In genomic region chr16:17251539-17251938, GRCm38 (mm10) we compare ENCODE assay signal across 9 mouse cellular contexts. TPM values are rescaled to one million over a fixed set of nuclear protein-coding genes. Genes with fewer than 3 reads are reported as not detected.
DNase-seq lines count a peak whose midpoint lies in the region; ATAC-seq lines count a peak whose summit lies in the region.
"Had no signal": no experiment of that assay in that cellular context is flagged by ENCODE, and none has a peak within 500 bp of the region (broad histone marks: within the 10 kb centered on the region; RNA-seq: fewer than 3 reads in every experiment).

No protein-coding gene starts in this region.

- WGBS in hindbrain, embryonic 14.5 days, result 62% methylated on average over 3 of the region's 3 CpGs
- 88% methylated on average over 3 of the region's 3 CpGs for WGBS in hindbrain, embryonic 10.5 days
- WGBS in embryonic facial prominence, embryonic 14.5 days, result 44% methylated on average over 3 of the region's 3 CpGs
- WGBS in limb, embryonic 13.5 days, result 37% methylated on average over 3 of the region's 3 CpGs

- ATAC-seq in hindbrain, embryonic 14.5 days (ENCODE audit: low FRiP score), result 0 out of 2 replicates have a peak, but pooled peaks have one; percentile 4
- ATAC-seq in embryonic facial prominence, embryonic 14.5 days (ENCODE audit: low read depth), result peak; percentile 56; the same call in 1 of the 2 replicates
- peak; percentile 38; the same call in 1 of the 2 replicates for ATAC-seq in limb, embryonic 13.5 days (ENCODE audit: low FRiP score, low read depth)

- H3K36me3 ChIP-seq in hindbrain, embryonic 14.5 days (replicated peaks; ENCODE audit: control insufficient read depth, insufficient read depth), result peaks cover 8% of the 10 kb centered on the region; the same call in 1 of the 2 replicates
- H3K36me3 ChIP-seq in hindbrain, embryonic 10.5 days, result peaks cover 15% of the 10 kb centered on the region
- H3K36me3 ChIP-seq in embryonic facial prominence, embryonic 14.5 days (ENCODE audit: control insufficient read depth, insufficient read depth, low read length), result peaks cover 4% of the 10 kb centered on the region; the same call in 1 of the 2 replicates
- H3K36me3 ChIP-seq in limb, embryonic 13.5 days, result peaks cover 14% of the 10 kb centered on the region

- no peak overlapping the region for H3K4me3 ChIP-seq in hindbrain, embryonic 14.5 days (replicated peaks; ENCODE audit: low read length)
- H3K4me3 ChIP-seq in hindbrain, embryonic 10.5 days, result no peak overlapping the region
- no peak overlapping the region for H3K4me3 ChIP-seq in embryonic facial prominence, embryonic 14.5 days (ENCODE audit: low read depth, low read length)
- H3K4me3 ChIP-seq in limb, embryonic 13.5 days, result no peak overlapping the region
- H3K4me3 ChIP-seq: megakaryocyte, embryonic 14.5 days had no signal

- peak; percentile 64 for DNase-seq in hindbrain, embryonic 14.5 days (ENCODE audit: low spot score)
- no peak for DNase-seq in hindbrain, embryonic 10.5 days (ENCODE audit: low spot score)
- peak; percentile 74 to 95 for DNase-seq in adrenal gland, adult (ENCODE audit: inconsistent age in 2 of 2, low spot score in 1 of 2)
- DNase-seq in embryonic facial prominence, embryonic 14.5 days (ENCODE audit: low spot score), result peak; percentile 68
- peak; percentile 84 for DNase-seq in ovary, postnatal 10 days (ENCODE audit: low spot score)
- no peak for DNase-seq in retina, embryonic 14.5 days (ENCODE audit: low spot score)
- DNase-seq in embryo, embryonic 10 days (ENCODE audit: low spot score), result no peak

- no peak overlapping the region for H3K4me2 ChIP-seq in hindbrain, embryonic 14.5 days (replicated peaks)
- no peak overlapping the region for H3K4me2 ChIP-seq in embryonic facial prominence, embryonic 14.5 days (ENCODE audit: low read depth, low read length)
- no peak overlapping the region for H3K4me2 ChIP-seq in limb, embryonic 13.5 days (replicated peaks)

- no peaks in the 10 kb centered on the region for H3K27me3 ChIP-seq in hindbrain, embryonic 14.5 days (ENCODE audit: control insufficient read depth, insufficient read depth, low read length)
- no peaks in the 10 kb centered on the region for H3K27me3 ChIP-seq in hindbrain, embryonic 10.5 days (ENCODE audit: insufficient read depth, poor library complexity, severe bottlenecking)
- H3K27me3 ChIP-seq in embryonic facial prominence, embryonic 14.5 days (replicated peaks; ENCODE audit: control insufficient read depth, insufficient read depth, low read length), result no peaks in the 10 kb centered on the region
- no peaks in the 10 kb centered on the region for H3K27me3 ChIP-seq in limb, embryonic 13.5 days
- H3K27me3 ChIP-seq: megakaryocyte, embryonic 14.5 days had no signal

- H3K4me1 ChIP-seq in hindbrain, embryonic 14.5 days (replicated peaks; ENCODE audit: control insufficient read depth, insufficient read depth, low read length), result peaks cover 30% of the 10 kb centered on the region
- H3K4me1 ChIP-seq in hindbrain, embryonic 10.5 days (replicated peaks), result peaks cover 44% of the 10 kb centered on the region
- H3K4me1 ChIP-seq in embryonic facial prominence, embryonic 14.5 days (ENCODE audit: control insufficient read depth, insufficient read depth, low read length), result peaks cover 22% of the 10 kb centered on the region
- H3K4me1 ChIP-seq in limb, embryonic 13.5 days, result peaks cover 66% of the 10 kb centered on the region

- no peaks in the 10 kb centered on the region for H3K9me3 ChIP-seq in hindbrain, embryonic 14.5 days (ENCODE audit: control insufficient read depth, low read length)
- no peaks in the 10 kb centered on the region for H3K9me3 ChIP-seq in hindbrain, embryonic 10.5 days
- no peaks in the 10 kb centered on the region for H3K9me3 ChIP-seq in embryonic facial prominence, embryonic 14.5 days (ENCODE audit: control insufficient read depth, low read length)
- H3K9me3 ChIP-seq in limb, embryonic 13.5 days, result no peaks in the 10 kb centered on the region
- H3K9me3 ChIP-seq: megakaryocyte, embryonic 14.5 days had no signal

- no peak overlapping the region for H3K27ac ChIP-seq in hindbrain, embryonic 14.5 days
- H3K27ac ChIP-seq in hindbrain, embryonic 10.5 days, result no peak overlapping the region
- no peak overlapping the region for H3K27ac ChIP-seq in embryonic facial prominence, embryonic 14.5 days (replicated peaks; ENCODE audit: low read depth, low read length)
- peak overlapping the region; percentile 48; the same call in 1 of the 2 replicates for H3K27ac ChIP-seq in limb, embryonic 13.5 days

- H3K9ac ChIP-seq in hindbrain, embryonic 14.5 days, result no peak overlapping the region
- H3K9ac ChIP-seq in embryonic facial prominence, embryonic 14.5 days (ENCODE audit: low read depth, low read length), result no peak overlapping the region
- no peak overlapping the region for H3K9ac ChIP-seq in limb, embryonic 13.5 days

RNA-seq across cellular contexts. Expression of gene Hic2, which starts 18.2 kb away (rescaled TPM):
- polyA plus RNA-seq in hindbrain, embryonic 14.5 days (2014; fragmentation: Nextera tagmentation; extraction: Ambion mirVana), result 5.1 and 5.5 TPM in 2 replicates
- 16.1 and 18.0 TPM in 2 replicates for polyA plus RNA-seq in hindbrain, embryonic 10.5 days (2016; fragmentation: Nextera tagmentation; extraction: Ambion mirVana)
- polyA plus RNA-seq in embryonic facial prominence, embryonic 14.5 days (2014; fragmentation: Nextera tagmentation; extraction: Ambion mirVana), result 3.0 and 3.5 TPM in 2 replicates
- 9.1 and 9.3 TPM in 2 replicates for polyA plus RNA-seq in limb, embryonic 13.5 days (2015; fragmentation: Nextera tagmentation; extraction: Ambion mirVana)

RNA-seq across cellular contexts. Expression of gene Tmem191c, which starts 24.3 kb away (rescaled TPM):
- polyA plus RNA-seq in hindbrain, embryonic 14.5 days (2014; fragmentation: Nextera tagmentation; extraction: Ambion mirVana), result 36.6 and 45.7 TPM in 2 replicates
- 7.2 and 11.1 TPM in 2 replicates for polyA plus RNA-seq in hindbrain, embryonic 10.5 days (2016; fragmentation: Nextera tagmentation; extraction: Ambion mirVana)
- 6.2 and 10.0 TPM in 2 replicates for polyA plus RNA-seq in embryonic facial prominence, embryonic 14.5 days (2014; fragmentation: Nextera tagmentation; extraction: Ambion mirVana)
- polyA plus RNA-seq in limb, embryonic 13.5 days (2015; fragmentation: Nextera tagmentation; extraction: Ambion mirVana), result 12.6 and 14.3 TPM in 2 replicates

RNA-seq across cellular contexts. Expression of gene Rimbp3, which starts 43.1 kb away (rescaled TPM):
- 2.0 and 2.2 TPM in 2 replicates for polyA plus RNA-seq in hindbrain, embryonic 14.5 days (2014; fragmentation: Nextera tagmentation; extraction: Ambion mirVana)
- 1.6 and 1.9 TPM in 2 replicates for polyA plus RNA-seq in hindbrain, embryonic 10.5 days (2016; fragmentation: Nextera tagmentation; extraction: Ambion mirVana)
- polyA plus RNA-seq in embryonic facial prominence, embryonic 14.5 days (2014; fragmentation: Nextera tagmentation; extraction: Ambion mirVana), result 0.17 and 0.34 TPM in 2 replicates
- polyA plus RNA-seq in limb, embryonic 13.5 days (2015; fragmentation: Nextera tagmentation; extraction: Ambion mirVana), result 0.28 and 0.38 TPM in 2 replicates

RNA-seq across cellular contexts. Expression of gene Ube2l3, which starts 49.1 kb away (rescaled TPM):
- 278 and 290 TPM in 2 replicates for polyA plus RNA-seq in hindbrain, embryonic 14.5 days (2014; fragmentation: Nextera tagmentation; extraction: Ambion mirVana)
- polyA plus RNA-seq in hindbrain, embryonic 10.5 days (2016; fragmentation: Nextera tagmentation; extraction: Ambion mirVana), result 394 and 407 TPM in 2 replicates
- polyA plus RNA-seq in embryonic facial prominence, embryonic 14.5 days (2014; fragmentation: Nextera tagmentation; extraction: Ambion mirVana), result 301 and 303 TPM in 2 replicates
- polyA plus RNA-seq in limb, embryonic 13.5 days (2015; fragmentation: Nextera tagmentation; extraction: Ambion mirVana), result 356 and 360 TPM in 2 replicates

Comparison
In these comparisons a context has a peak if more than half of its experiments do, and no peak if none do; other contexts are left out.
1. DNase-seq: peak in hindbrain, embryonic 14.5 days (single experiment), adrenal gland, adult (2 of 2), embryonic facial prominence, embryonic 14.5 days (single experiment) and ovary, postnatal 10 days (single experiment); none in hindbrain, embryonic 10.5 days (single experiment), retina, embryonic 14.5 days (single experiment) and embryo, embryonic 10 days (single experiment).
2. ATAC-seq: peak in every context shown above with its lines; median percentile 56 in embryonic facial prominence, embryonic 14.5 days; 38 in limb, embryonic 13.5 days; 4 in hindbrain, embryonic 14.5 days.